Mouse (Mus musculus): ENCODE results near the gene Tmem132a. TPM values are rescaled to one million over a fixed set of nuclear protein-coding genes. Genes with fewer than 3 reads are reported as not detected.

Gene Tmem132a
- polyA plus RNA-seq, 1 experiment = 11.0 TPM

DNA sequence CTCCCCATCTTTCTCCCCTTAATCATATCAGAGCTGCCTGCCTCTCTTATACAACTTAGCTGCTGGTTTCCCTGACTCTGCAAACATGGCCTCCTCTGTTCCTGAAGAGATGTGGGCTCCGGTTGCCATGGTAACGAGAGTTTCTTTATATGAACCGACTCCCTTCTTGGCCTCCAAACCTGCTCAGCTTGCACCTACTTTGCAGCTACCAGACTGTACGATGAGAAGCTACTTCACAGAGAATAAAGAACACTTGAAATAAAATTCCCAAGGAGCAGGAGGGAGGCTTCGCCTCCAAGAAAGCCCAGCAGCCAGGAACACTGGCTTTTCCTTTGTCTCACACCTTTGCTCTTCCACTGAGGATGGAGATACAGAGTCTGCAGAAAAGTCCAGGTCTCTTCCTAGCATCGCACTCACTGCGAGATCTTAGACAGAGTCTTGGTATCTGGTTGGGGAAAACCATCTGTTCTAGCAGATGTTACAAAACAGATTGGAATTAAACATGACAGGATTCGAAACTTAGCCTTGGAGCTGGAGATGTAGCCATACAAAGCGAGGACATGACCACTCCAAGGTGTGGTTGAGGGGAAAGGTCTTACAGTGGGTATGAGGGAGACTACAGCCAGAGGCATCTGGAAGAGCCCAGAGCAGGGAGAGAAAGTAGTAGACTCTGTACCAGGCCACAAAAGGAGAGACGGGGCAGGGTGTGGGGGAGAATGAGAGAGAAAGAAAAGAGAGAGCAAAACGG is 60.1 kb downstream of the Tmem132a start:
- peaks cover 30% of the 10 kb centered on the region for H3K36me3 ChIP-seq (ENCODE audit: control insufficient read depth, insufficient read depth, low read length)
- 90% methylated on average over 11 of the region's 11 CpGs for WGBS
- H3K27ac ChIP-seq (ENCODE audit: control insufficient read depth, insufficient read depth, low read length) = no peak overlapping the region
- peaks cover 9% of the 10 kb centered on the region for H3K4me1 ChIP-seq (replicated peaks; ENCODE audit: control insufficient read depth, insufficient read depth, low read length)
- TF ChIP-seq POLR2A (IDR thresholded peaks at IDR 0.05; ENCODE audit: control insufficient read depth, extremely low read depth, insufficient read depth, low read length, poor library complexity) = no peak
- TF ChIP-seq CTCF (IDR thresholded peaks at IDR 0.05; ENCODE audit: borderline replicate concordance, control insufficient read depth, extremely low read depth, insufficient read depth, low read length, poor library complexity) = no peak
- no peak overlapping the region for H3K4me3 ChIP-seq (ENCODE audit: control insufficient read depth, insufficient read depth, low read length)
- H3K27me3 ChIP-seq (ENCODE audit: control insufficient read depth, insufficient read depth, low read length) = no peaks in the 10 kb centered on the region
- no peak for DNase-seq

DNA sequence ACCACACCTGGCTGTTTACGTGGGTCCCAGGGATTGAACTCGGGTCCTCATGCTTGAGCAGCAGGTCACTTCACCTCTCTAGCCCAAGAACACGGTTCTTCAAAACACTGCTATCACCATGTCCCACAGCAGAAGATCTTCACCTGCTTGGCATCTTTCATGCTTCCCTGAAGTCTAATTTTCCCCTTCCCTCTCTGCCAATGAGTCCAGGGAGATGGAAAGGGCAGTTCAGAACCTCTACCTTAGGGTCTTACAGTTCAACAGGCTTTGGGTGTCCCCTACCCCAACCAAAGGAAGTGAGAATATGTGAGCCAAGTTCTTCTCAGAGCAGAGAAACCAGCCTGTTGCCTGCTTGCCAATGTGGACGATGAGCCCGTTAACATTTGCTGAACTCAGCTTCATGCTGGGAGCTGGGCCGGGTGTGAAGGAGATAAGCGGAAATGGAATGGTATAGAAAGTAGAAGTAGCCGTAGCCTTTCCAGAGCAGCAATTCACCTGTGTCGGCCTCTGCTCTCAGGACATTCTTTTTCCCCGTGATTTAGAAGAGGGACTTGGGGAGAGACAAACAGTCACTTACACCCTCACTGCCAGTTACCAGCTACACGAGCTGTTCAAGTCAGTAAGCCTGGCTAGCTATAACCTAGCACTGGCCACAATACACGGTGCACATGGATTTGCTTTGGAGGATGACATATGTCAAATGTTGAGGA is 61.1 kb downstream of the Tmem132a start:
- TF ChIP-seq POLR2A (IDR thresholded peaks at IDR 0.05; ENCODE audit: control insufficient read depth, extremely low read depth, insufficient read depth, low read length, poor library complexity) = no peak
- TF ChIP-seq CTCF (IDR thresholded peaks at IDR 0.05; ENCODE audit: borderline replicate concordance, control insufficient read depth, extremely low read depth, insufficient read depth, low read length, poor library complexity) = no peak
- Histone ChIP-seq H3K27ac (ENCODE audit: control insufficient read depth, insufficient read depth, low read length) (no peak overlapping the region), H3K36me3 (ENCODE audit: control insufficient read depth, insufficient read depth, low read length) (peaks cover 26% of the 10 kb centered on the region), H3K4me1 (replicated peaks; ENCODE audit: control insufficient read depth, insufficient read depth, low read length) (peaks cover 5% of the 10 kb centered on the region), H3K4me3 (ENCODE audit: control insufficient read depth, insufficient read depth, low read length) (no peak overlapping the region), H3K27me3 (ENCODE audit: control insufficient read depth, insufficient read depth, low read length) (no peaks in the 10 kb centered on the region)
- 94% methylated on average over 12 of the region's 12 CpGs for WGBS
- DNase-seq = no peak

Other genes starting within 250 kb of the Tmem132a start
- 3.1 and 4.7 TPM in 2 replicates for gene Vwce, start 235.7 kb downstream of the Tmem132a start, polyA plus RNA-seq (2012; rRNA removed)
- 0.46 and 0.59 TPM in 2 replicates for gene Pga5, start 191.9 kb downstream of the Tmem132a start, polyA plus RNA-seq (2012; rRNA removed)
- gene Vps37c, start 181.2 kb downstream of the Tmem132a start, polyA plus RNA-seq (2012; rRNA removed) = 38.2 and 40.4 TPM in 2 replicates
- 250 and 282 TPM in 2 replicates for gene Cd5, start 130.9 kb downstream of the Tmem132a start, polyA plus RNA-seq (2012; rRNA removed)
- 317 and 321 TPM in 2 replicates for gene Cd6, start 39.9 kb downstream of the Tmem132a start, polyA plus RNA-seq (2012; rRNA removed)
- gene Slc15a3, start 30.2 kb downstream of the Tmem132a start, polyA plus RNA-seq (2012; rRNA removed) = 26.1 and 29.7 TPM in 2 replicates
- 64.9 and 71.8 TPM in 2 replicates for gene Tmem109, start 12.1 kb upstream of the Tmem132a start, polyA plus RNA-seq (2012; rRNA removed)
- 349 and 357 TPM in 2 replicates for gene Prpf19, start 25.3 kb upstream of the Tmem132a start, polyA plus RNA-seq (2012; rRNA removed)
- gene Zp1, start 50.7 kb upstream of the Tmem132a start, polyA plus RNA-seq (2012; rRNA removed) = 0.23 and 0.33 TPM in 2 replicates
- 0.73 and 1.0 TPM in 2 replicates for gene Ptgdr2, start 67.2 kb upstream of the Tmem132a start, polyA plus RNA-seq (2012; rRNA removed)
- 5.8 and 8.8 TPM in 2 replicates for gene Ccdc86, start 79.3 kb upstream of the Tmem132a start, polyA plus RNA-seq (2012; rRNA removed)
- 1.8 and 2.8 TPM in 2 replicates for gene Ms4a10, start 104.7 kb upstream of the Tmem132a start, polyA plus RNA-seq (2012; rRNA removed)
- not detected in 2 replicates for gene Ms4a15, start 123.3 kb upstream of the Tmem132a start, polyA plus RNA-seq (2012; rRNA removed)
- 0.28 and 0.38 TPM in 2 replicates for gene Ms4a18, start 148.1 kb upstream of the Tmem132a start, polyA plus RNA-seq (2012; rRNA removed)
- 0.70 and 1.8 TPM in 2 replicates for gene Ms4a8a, start 211.2 kb upstream of the Tmem132a start, polyA plus RNA-seq (2012; rRNA removed)